Mouse (Mus musculus): ENCODE results near the gene Inmt.

GRCm38 (mm10) chr6:55163046-55163584, 11.7 kb downstream of the Inmt start:
- no peak for TF ChIP-seq POLR2A (IDR thresholded peaks at IDR 0.05; ENCODE audit: insufficient read length, low read depth)
- no peak for TF ChIP-seq POLR2AphosphoS2 (IDR thresholded peaks at IDR 0.05; ENCODE audit: insufficient read length, low read depth)
- TF ChIP-seq E2F4 (IDR thresholded peaks at IDR 0.05; ENCODE audit: insufficient read depth): no peak
- TF ChIP-seq MAX (IDR thresholded peaks at IDR 0.05; ENCODE audit: low read depth): no peak

All from myocyte (in vitro differentiated cells).